Mouse (Mus musculus): ENCODE measurements at regions not wholly inside any gene's neighbourhood (a gene's known extent, or its start where the extent isn't known, plus 50 kb on each side); places are given as distances from the start of the nearest gene placed in this dataset.
"Not testable (repeated sequence)": the region's sequence is repeated elsewhere in the genome, so short reads cannot be mapped to it uniquely, and the experiment has no call there.

DNA sequence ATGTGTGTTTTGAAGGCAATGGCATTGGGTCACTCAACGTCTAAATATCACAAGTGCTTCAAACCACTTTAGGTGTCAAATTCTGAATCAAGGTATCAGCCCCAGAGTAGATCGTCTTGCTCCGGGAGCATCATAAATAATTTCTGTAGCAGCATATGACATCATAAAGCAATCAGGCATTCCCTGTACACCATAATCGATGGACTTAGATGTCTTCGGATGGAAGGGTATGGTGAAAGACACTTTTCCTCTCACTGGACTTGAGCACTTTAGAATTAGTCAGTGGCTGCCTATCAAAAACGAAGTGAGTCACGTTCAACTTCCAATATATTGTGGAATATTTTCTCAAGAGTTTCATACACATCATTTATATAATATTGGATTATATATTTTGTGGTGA is 77.9 kb downstream of the Gm5426 start:
- Histone ChIP-seq H3K36me3 (ENCODE audit: insufficient read depth, low read length) (no peaks in the 10 kb centered on the region), H3K9me3 (ENCODE audit: low read length) (no peaks in the 10 kb centered on the region), H3K4me3 (ENCODE audit: low read length) (no peak overlapping the region), H3K9ac (replicated peaks; ENCODE audit: low read length) (no peak overlapping the region), H3K4me1 (ENCODE audit: insufficient read depth, low read length) (no peaks in the 10 kb centered on the region; the same call in 1 of the 2 replicates), H3K27me3 (ENCODE audit: insufficient read depth, low read length) (no peaks in the 10 kb centered on the region), H3K4me2 (replicated peaks; ENCODE audit: low read depth, low read length) (peak overlapping the region; percentile 17; the same call in 1 of the 2 replicates), H3K27ac (ENCODE audit: low read length) (no peak overlapping the region)
- 46% methylated on average over 7 of the region's 7 CpGs for WGBS
- ATAC-seq (ENCODE audit: low FRiP score, low TSS enrichment) = 0 out of 2 replicates have a peak, but pooled peaks have one; percentile 16

DNA sequence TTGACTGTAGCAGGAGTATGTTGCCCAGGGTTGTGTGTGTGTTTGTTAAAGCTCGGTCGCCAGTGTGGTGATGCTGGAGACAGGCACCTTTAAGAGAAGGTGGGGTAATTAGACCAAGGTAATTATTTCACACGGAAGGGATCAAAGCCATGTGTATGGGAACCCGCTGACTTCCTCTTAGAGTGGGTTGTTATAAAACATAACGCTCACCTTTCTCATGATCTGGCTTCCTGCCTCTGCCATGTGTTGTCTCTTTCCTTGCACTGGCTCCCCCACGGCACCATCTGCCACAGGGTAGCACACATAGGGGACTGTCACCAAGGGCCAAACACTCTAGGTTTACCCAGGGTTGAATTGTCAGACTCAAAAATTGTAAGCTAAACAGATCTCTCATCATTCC is 78.5 kb downstream of the Gm5426 start:
- H3K9ac ChIP-seq (replicated peaks; ENCODE audit: low read length) = no peak overlapping the region
- no peak overlapping the region for H3K4me3 ChIP-seq (ENCODE audit: low read length)
- H3K27ac ChIP-seq (ENCODE audit: low read length) = no peak overlapping the region
- ATAC-seq (ENCODE audit: low FRiP score, low TSS enrichment) = no peak
- H3K4me2 ChIP-seq (replicated peaks; ENCODE audit: low read depth, low read length) = no peak overlapping the region
- no peaks in the 10 kb centered on the region; the same call in 1 of the 2 replicates for H3K4me1 ChIP-seq (ENCODE audit: insufficient read depth, low read length)
- no peaks in the 10 kb centered on the region for H3K9me3 ChIP-seq (ENCODE audit: low read length)
- H3K27me3 ChIP-seq (ENCODE audit: insufficient read depth, low read length) = no peaks in the 10 kb centered on the region
- no peaks in the 10 kb centered on the region for H3K36me3 ChIP-seq (ENCODE audit: insufficient read depth, low read length)
- WGBS = 64% methylated on average over 6 of the region's 6 CpGs

DNA sequence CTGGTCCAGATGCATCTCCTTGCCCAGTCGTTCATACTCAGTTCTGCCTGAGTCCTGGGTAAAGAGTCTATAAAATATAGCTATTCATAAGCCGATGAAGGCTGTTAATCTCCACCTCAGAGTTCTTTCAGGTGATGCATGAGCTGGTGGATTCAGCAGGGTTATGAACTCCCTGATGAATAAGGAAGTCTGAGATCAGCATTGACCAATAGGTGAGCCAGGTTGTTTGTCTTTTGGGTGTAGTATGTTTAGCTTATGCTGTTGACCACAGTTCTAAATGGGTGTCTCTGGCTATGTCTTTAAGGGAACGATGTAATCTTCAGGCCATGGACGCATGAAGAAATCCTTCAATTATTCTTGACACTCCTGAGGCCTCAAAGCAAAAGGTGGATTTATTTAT is 84.3 kb downstream of the Gm5426 start:
- ATAC-seq (ENCODE audit: low FRiP score, low TSS enrichment) = no peak
- 95% methylated on average over 4 of the region's 4 CpGs for WGBS
- no peak overlapping the region for H3K9ac ChIP-seq (replicated peaks; ENCODE audit: low read length)
- no peak overlapping the region for H3K27ac ChIP-seq (ENCODE audit: low read length)
- H3K4me2 ChIP-seq (replicated peaks; ENCODE audit: low read depth, low read length) = no peak overlapping the region
- H3K4me3 ChIP-seq (ENCODE audit: low read length) = no peak overlapping the region
- no peaks in the 10 kb centered on the region for H3K9me3 ChIP-seq (ENCODE audit: low read length)
- no peaks in the 10 kb centered on the region for H3K4me1 ChIP-seq (ENCODE audit: insufficient read depth, low read length)
- no peaks in the 10 kb centered on the region for H3K27me3 ChIP-seq (ENCODE audit: insufficient read depth, low read length)
- no peaks in the 10 kb centered on the region for H3K36me3 ChIP-seq (ENCODE audit: insufficient read depth, low read length)

DNA sequence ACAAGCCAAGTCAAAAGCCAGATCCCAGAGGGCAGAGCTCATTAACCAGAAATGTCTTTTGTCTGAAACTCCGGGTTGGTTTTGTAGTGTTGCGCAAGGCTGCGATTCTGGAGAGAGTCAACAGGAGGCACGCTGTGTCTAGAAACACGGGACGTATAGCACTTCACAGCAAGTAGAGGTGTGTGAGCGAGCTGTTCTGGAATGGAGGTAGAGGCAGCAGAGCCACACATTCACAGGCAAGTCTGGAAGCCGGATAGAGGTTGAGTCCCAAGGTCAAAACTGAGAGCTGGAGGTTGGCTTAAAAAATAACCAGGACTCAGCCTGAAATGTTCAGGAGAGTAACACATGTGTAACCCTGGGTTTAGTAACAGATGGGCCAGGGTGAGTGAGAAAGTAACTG is 94.0 kb downstream of the Gm5426 start:
- Histone ChIP-seq H3K4me1 (ENCODE audit: insufficient read depth, low read length) (0 out of 2 replicates have a peak, but pooled peaks cover 6% of the 10 kb centered on the region), H3K4me2 (replicated peaks; ENCODE audit: low read depth, low read length) (no peak overlapping the region), H3K9ac (replicated peaks; ENCODE audit: low read length) (no peak overlapping the region), H3K27ac (ENCODE audit: low read length) (peak overlapping the region; percentile 41; the same call in 1 of the 2 replicates), H3K4me3 (ENCODE audit: low read length) (no peak overlapping the region), H3K9me3 (ENCODE audit: low read length) (no peaks in the 10 kb centered on the region), H3K36me3 (ENCODE audit: insufficient read depth, low read length) (no peaks in the 10 kb centered on the region), H3K27me3 (ENCODE audit: insufficient read depth, low read length) (no peaks in the 10 kb centered on the region)
- peak; percentile 75 for ATAC-seq (ENCODE audit: low FRiP score, low TSS enrichment)
- 83% methylated on average over 8 of the region's 8 CpGs for WGBS

DNA sequence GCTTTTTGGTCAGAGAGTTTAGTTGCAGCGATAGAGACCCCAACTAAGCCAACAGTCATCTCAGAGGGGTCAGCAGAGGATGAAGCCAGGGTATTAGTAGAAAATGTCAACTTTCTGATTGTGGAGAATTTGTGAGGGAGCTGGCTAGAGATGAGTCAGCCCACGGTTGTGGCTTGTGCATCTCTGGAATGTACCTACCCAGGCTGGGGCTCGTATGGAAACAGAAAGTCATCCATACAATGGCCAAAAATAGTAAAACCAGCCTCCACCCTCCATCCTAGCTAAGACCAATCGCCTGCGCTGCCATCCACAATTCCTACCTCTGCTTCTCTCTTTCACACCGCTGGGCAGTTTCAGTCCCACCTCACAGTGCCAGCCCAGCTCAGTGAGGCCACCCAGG is 94.9 kb downstream of the Gm5426 start:
- Histone ChIP-seq H3K4me1 (ENCODE audit: insufficient read depth, low read length) (0 out of 2 replicates have a peak, but pooled peaks cover 7% of the 10 kb centered on the region), H3K27me3 (ENCODE audit: insufficient read depth, low read length) (no peaks in the 10 kb centered on the region), H3K4me3 (ENCODE audit: low read length) (no peak overlapping the region), H3K9ac (replicated peaks; ENCODE audit: low read length) (no peak overlapping the region), H3K9me3 (ENCODE audit: low read length) (no peaks in the 10 kb centered on the region), H3K4me2 (replicated peaks; ENCODE audit: low read depth, low read length) (no peak overlapping the region), H3K27ac (ENCODE audit: low read length) (no peak overlapping the region), H3K36me3 (ENCODE audit: insufficient read depth, low read length) (no peaks in the 10 kb centered on the region)
- WGBS = 83% methylated on average over 6 of the region's 6 CpGs
- ATAC-seq (ENCODE audit: low FRiP score, low TSS enrichment) = no peak

DNA sequence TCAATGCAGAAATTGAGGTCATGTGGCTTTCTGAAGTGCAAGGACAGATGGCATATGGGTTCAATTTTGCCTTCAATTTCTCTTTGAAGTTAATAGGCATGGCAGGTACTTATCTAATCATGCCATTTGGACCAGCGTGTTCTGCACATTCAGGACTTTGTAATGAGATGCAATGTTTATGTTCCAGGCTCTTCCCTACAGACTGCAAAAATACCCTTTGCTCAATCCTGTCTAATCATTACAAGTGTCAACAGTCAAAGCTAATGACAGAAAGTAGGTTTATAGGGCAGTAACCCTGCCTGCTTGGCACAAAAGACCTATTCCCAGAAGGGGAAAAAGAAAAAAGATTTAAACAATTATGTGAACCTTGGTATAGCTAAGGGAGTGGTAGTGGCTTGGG is 96.5 kb downstream of the Gm5426 start:
- ATAC-seq (ENCODE audit: low FRiP score, low TSS enrichment) = no peak
- 35% methylated on average over 1 of the region's 1 CpGs for WGBS

DNA sequence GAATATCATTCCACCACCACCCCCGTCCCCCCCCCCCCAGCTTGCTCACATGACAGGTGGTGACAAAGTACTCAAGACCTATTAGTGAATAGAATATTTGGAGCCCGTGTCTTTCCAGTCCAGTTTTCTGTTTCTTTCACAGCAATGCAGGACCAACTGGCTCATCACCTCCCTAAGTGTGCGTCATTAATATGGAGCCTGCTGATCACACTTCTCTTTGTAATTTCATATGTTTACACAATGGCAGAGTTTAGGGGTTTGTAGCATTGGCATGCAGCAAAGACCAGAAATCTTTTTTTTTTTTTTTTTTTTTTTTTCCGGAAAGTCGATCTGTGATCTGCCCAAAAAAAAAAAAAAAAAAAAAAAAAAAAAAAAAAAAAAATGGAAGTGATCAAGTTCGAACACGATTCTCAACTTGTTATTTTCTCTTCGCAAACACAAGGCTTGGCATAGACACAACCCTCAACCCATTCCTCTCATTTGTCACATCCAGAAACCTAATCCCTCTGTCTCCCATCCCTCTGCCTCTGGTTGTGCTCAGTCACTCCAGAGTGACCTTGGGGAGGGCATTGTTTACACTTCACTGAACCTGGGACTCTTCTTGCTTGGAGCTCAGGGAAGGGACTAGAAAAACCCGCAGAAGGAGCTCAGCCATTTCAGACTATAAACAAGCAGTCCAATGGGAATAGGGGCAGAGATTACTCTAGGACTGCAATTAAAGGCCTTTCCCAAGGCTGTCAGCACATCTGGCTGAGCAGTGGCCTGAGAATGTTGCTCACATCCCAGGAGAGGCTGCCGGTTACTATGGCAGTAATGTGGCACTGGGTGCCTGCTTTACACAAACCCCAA is 98.4 kb downstream of the Gm5426 start:
- Histone ChIP-seq H3K9ac (replicated peaks; ENCODE audit: low read length) (no peak overlapping the region), H3K4me2 (replicated peaks; ENCODE audit: low read depth, low read length) (no peak overlapping the region), H3K27ac (ENCODE audit: low read length) (peak overlapping the region; percentile 69), H3K4me3 (ENCODE audit: low read length) (no peak overlapping the region), H3K9me3 (ENCODE audit: low read length) (no peaks in the 10 kb centered on the region), H3K27me3 (ENCODE audit: insufficient read depth, low read length) (no peaks in the 10 kb centered on the region), H3K4me1 (ENCODE audit: insufficient read depth, low read length) (0 out of 2 replicates have a peak, but pooled peaks cover 7% of the 10 kb centered on the region), H3K36me3 (ENCODE audit: insufficient read depth, low read length) (no peaks in the 10 kb centered on the region)
- ATAC-seq (ENCODE audit: low FRiP score, low TSS enrichment) = peak; percentile 91
- 25% methylated on average over 9 of the region's 10 CpGs for WGBS

More for the DNA sequence above, 96.5 kb downstream of the Gm5426 start:
- Histone ChIP-seq H3K27me3 (ENCODE audit: insufficient read depth, low read length) (no peaks in the 10 kb centered on the region), H3K36me3 (ENCODE audit: insufficient read depth, low read length) (no peaks in the 10 kb centered on the region), H3K9me3 (ENCODE audit: low read length) (no peaks in the 10 kb centered on the region), H3K9ac (replicated peaks; ENCODE audit: low read length) (no peak overlapping the region), H3K27ac (ENCODE audit: low read length) (no peak overlapping the region), H3K4me2 (replicated peaks; ENCODE audit: low read depth, low read length) (no peak overlapping the region), H3K4me1 (ENCODE audit: insufficient read depth, low read length) (0 out of 2 replicates have a peak, but pooled peaks cover 7% of the 10 kb centered on the region), H3K4me3 (ENCODE audit: low read length) (no peak overlapping the region)

DNA sequence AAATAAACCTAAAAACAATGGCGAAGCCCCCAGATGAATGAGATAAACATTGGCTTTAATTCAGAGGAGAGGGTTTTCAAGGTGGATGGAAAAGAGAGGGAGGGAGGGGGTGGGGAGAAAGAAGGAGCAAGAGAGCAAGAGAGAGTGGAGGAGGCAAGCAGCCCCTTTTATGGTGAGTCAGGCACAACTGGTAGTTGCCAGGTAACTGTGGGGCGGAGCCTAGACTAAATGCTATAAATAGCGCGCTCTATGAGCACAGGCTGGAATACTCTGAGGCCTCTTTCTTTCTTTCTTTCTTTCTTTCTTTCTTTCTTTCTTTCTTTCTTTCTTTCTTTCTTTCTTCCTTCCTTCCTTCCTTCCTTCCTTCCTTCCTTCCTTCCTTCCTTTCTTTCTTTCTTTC is 99.6 kb downstream of the Gm5426 start:
- H3K4me2 ChIP-seq (replicated peaks; ENCODE audit: low read depth, low read length); H3K36me3 ChIP-seq (ENCODE audit: insufficient read depth, low read length); H3K9ac ChIP-seq (replicated peaks; ENCODE audit: low read length); H3K27ac ChIP-seq (ENCODE audit: low read length); H3K27me3 ChIP-seq (ENCODE audit: insufficient read depth, low read length); H3K4me3 ChIP-seq (ENCODE audit: low read length); H3K4me1 ChIP-seq (ENCODE audit: insufficient read depth, low read length); H3K9me3 ChIP-seq (ENCODE audit: low read length): not testable (repeated sequence)
- ATAC-seq (ENCODE audit: low FRiP score, low TSS enrichment) = peak; percentile 50; the same call in 1 of the 2 replicates
- WGBS = 81% methylated on average over 4 of the region's 4 CpGs

DNA sequence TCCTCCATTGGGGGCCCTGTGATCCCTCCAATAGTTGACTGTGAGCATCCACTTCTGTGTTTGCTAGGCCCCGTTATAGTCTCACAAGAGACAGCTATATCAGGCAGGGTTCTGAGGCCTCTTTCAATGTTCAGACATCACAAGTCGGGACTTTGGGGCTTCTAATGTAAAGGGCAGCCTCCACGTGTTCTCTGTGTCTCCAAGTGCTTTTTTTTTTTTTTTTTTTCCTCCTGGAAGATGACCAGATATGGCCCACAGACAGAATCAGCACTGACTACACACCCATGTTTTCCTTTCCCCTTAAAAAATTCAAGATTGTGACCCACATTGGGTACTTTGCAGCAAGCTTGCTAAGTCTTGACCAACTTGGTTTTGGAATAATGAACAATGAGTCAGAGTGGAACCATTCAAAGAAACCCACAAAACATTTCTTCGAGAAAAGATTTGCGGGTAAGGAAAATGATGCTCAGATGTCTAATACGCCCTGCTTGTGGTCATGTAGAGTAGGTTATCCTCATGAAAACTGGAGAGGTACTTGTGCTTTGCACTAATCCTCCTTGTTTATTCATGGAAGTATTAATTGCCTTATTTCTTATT is 100.5 kb downstream of the Gm5426 start:
- ATAC-seq (ENCODE audit: low FRiP score, low TSS enrichment) = no peak
- Histone ChIP-seq H3K27me3 (ENCODE audit: insufficient read depth, low read length) (no peaks in the 10 kb centered on the region), H3K27ac (ENCODE audit: low read length) (no peak overlapping the region), H3K4me1 (ENCODE audit: insufficient read depth, low read length) (0 out of 2 replicates have a peak, but pooled peaks cover 7% of the 10 kb centered on the region), H3K4me3 (ENCODE audit: low read length) (no peak overlapping the region), H3K9ac (replicated peaks; ENCODE audit: low read length) (no peak overlapping the region), H3K36me3 (ENCODE audit: insufficient read depth, low read length) (no peaks in the 10 kb centered on the region), H3K9me3 (ENCODE audit: low read length) (peaks cover 6% of the 10 kb centered on the region), H3K4me2 (replicated peaks; ENCODE audit: low read depth, low read length) (no peak overlapping the region)
- 89% methylated on average over 6 of the region's 6 CpGs for WGBS
